Mouse (Mus musculus) heart, adult 2 months (tissue): Measurements from ENCODE around the gene Col8a2. TPM values are rescaled to one million over a fixed set of nuclear protein-coding genes. Genes with fewer than 3 reads are reported as not detected.

Experiments
- DNase-seq, 2 experiments: peaks; one replicate each; pipeline ENCODE4 v3.0.0; 2021
- H3K27ac ChIP-seq: fragments of 200-600 bp; 2 replicates; pipeline ENCODE4 v1.8.1; 2022
- H3K27me3 ChIP-seq: fragments of 200-500 bp; 2 replicates; pipeline ENCODE4 v1.6.1; 2012; ENCODE audit warnings: mild to moderate bottlenecking, low read length, inconsistent platforms, mixed read lengths; ENCODE audit not compliant: control insufficient read depth, insufficient read depth
- H3K36me3 ChIP-seq: fragments of 200-500 bp; 2 replicates; pipeline ENCODE4 v1.6.1; 2012; ENCODE audit warnings: low read length, inconsistent platforms; ENCODE audit not compliant: control insufficient read depth, insufficient read depth
- H3K4me1 ChIP-seq: fragments of 200-500 bp; 2 replicates; pipeline ENCODE4 v1.6.1; 2011; ENCODE audit warnings: low read length; ENCODE audit not compliant: control insufficient read depth, insufficient read depth
- H3K4me3 ChIP-seq: fragments of 200-600 bp; 2 replicates; pipeline ENCODE4 v1.8.1; 2022
- H3K79me2 ChIP-seq: fragments of 200-500 bp; replicated peaks from 2 replicates; pipeline ENCODE4 v1.6.1; 2012; ENCODE audit warnings: mild to moderate bottlenecking, inconsistent platforms, low read length, moderate library complexity, mixed read lengths; ENCODE audit not compliant: control insufficient read depth, insufficient read depth
- H3K9ac ChIP-seq: fragments of 200-500 bp; 2 replicates; pipeline ENCODE4 v1.6.1; 2012; ENCODE audit warnings: low read depth, mild to moderate bottlenecking, control low read depth, inconsistent platforms, low read length, mixed read lengths
- CTCF ChIP-seq: fragments of 200-600 bp; IDR thresholded peaks from 2 replicates; pipeline ENCODE4 v1.8.1; 2022; ENCODE audit warnings: antibody characterized with exemption, mild to moderate bottlenecking, moderate library complexity
- EP300 ChIP-seq: fragments of 200-500 bp; IDR thresholded peaks from 2 replicates; pipeline ENCODE4 v1.6.1; 2011; ENCODE audit warnings: low read depth, low read length, control low read depth; ENCODE audit not compliant: insufficient read depth
- POLR2A ChIP-seq: fragments of 200-500 bp; IDR thresholded peaks from 2 replicates; pipeline ENCODE4 v1.6.1; 2011; ENCODE audit warnings: mild to moderate bottlenecking, low read depth, low read length, control low read depth; ENCODE audit not compliant: insufficient read depth
- WGBS: fragments of 180-500 bp; shearing (Covaris S2); methylation state at CpG from one replicate; pipeline ENCODE4 v1.1.7; 2018; 5-methylcytosine and 5-hydroxymethylcytosine counted together
- intact Hi-C: fragments of 180-260 bp; cut with DNase I; formaldehyde crosslinking; loops from one replicate; pipeline ENCODE4 v1.15.1; 2025
- polyA plus RNA-seq: library from polyadenylated mRNA; depleted of rRNA; stranded (reverse); fragments of >200 nt; gene quantifications from 2 replicates; pipeline ENCODE4 v1.2.3, GENCODE M21; 2012
- total RNA-seq, 2 experiments: library from RNA; stranded (reverse); gene quantifications; 2 replicates each; pipeline ENCODE4 v1.2.3; 2021

Gene Col8a2
- total and polyA plus RNA-seq, 3 experiments: 0.45 to 0.66 (median 0.57) TPM

DNA sequence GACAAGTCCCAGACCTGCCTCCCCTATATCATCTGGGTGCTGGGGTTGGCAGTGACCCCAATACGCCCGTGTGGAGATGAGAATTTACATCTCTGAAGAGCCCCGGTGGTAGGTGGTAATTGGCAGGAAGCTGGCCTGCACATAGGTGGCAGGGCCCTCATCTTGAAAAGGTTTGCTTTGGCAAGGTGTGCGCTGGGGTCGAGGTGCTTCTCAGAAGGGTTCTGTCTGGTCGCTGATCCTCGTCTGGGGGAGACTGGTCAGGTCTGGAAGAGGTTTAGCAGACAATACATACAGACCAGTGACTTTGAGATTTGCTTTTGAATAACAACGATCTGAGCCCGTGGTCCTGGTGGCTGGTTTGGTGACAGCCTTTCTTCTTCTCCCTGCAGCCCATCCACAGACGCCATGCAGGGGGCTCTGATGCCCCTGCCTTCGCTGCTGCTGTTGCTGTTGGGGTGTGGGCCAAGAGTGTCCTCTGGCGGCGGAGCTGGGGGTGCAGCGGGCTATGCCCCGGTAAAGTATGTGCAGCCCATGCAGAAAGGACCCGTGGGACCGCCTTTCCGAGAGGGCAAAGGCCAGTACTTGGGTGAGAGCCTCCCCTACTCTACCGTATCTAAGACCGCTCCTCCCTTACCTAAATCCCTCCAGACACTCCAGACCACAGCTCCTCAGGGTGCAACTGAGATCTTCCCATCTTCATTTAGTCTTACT is 22.8 kb downstream of the Col8a2 start:
- Histone ChIP-seq H3K9ac (no peak overlapping the region), H3K27me3 (no peaks in the 10 kb centered on the region), H3K79me2 (no peaks in the 10 kb centered on the region), H3K4me3 (no peak overlapping the region), H3K36me3 (no peaks in the 10 kb centered on the region), H3K27ac (no peak overlapping the region), H3K4me1 (no peaks in the 10 kb centered on the region)
- TF ChIP-seq POLR2A: no peak
- TF ChIP-seq CTCF: no peak
- no peak for TF ChIP-seq EP300
- WGBS: 19% methylated on average over 20 of the region's 20 CpGs
- intact Hi-C loops: loop anchor here (1.0 kb wide), 1 partner anchor 31 kb away; no protein-coding TSS in a partner anchor
- no peak for DNase-seq

DNA sequence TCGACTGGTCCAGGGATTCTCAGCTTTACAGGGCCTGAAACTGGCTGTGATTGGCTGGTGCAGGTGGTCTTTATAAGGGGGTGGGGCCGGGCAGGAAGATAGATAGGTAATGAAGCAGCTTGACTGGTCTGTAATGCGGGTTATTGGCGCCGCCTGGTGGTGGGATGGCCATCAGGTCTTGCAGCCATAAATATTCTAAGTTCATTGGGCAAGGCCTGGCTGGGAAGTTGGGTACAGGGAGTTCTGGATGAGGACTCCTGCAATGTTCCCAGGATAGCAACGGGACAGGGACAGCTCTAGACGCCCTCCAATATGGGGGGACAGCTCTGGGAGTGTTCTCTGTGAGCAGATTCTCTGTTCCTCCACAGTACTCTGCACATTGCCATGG is 23.3 kb downstream of the Col8a2 start:
- 2% methylated on average over 7 of the region's 7 CpGs for WGBS
- no peaks in the 10 kb centered on the region for H3K27me3 ChIP-seq
- H3K27ac ChIP-seq: no peak overlapping the region
- H3K4me1 ChIP-seq: no peaks in the 10 kb centered on the region
- H3K79me2 ChIP-seq: no peaks in the 10 kb centered on the region
- intact Hi-C loops: loop anchor here (1.0 to 5.0 kb wide), 4 partner anchors 32 to 223 kb away; no protein-coding TSS in a partner anchor
- peak; percentile 75 for TF ChIP-seq CTCF
- TF ChIP-seq EP300: peak; percentile 68; the same call in 1 of the 2 replicates
- TF ChIP-seq POLR2A: no peak
- no peak overlapping the region for H3K4me3 ChIP-seq
- H3K9ac ChIP-seq: no peak overlapping the region
- H3K36me3 ChIP-seq: no peaks in the 10 kb centered on the region
- DNase-seq: peak; percentile 84 to 88

DNA sequence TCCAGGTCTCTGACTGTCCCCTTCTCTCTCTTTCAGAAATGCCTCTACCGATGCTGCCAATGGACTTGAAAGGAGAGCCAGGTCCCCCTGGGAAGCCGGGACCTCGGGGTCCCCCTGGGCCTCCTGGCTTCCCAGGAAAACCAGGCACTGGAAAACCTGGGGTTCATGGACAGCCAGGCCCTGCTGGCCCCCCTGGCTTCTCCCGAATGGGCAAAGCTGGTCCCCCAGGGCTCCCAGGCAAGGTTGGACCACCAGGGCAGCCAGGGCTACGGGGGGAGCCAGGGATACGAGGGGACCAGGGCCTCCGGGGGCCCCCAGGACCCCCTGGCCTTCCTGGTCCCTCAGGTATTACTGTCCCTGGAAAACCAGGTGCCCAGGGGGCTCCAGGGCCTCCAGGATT is 23.8 kb downstream of the Col8a2 start:
- no peaks in the 10 kb centered on the region for H3K79me2 ChIP-seq
- H3K27ac ChIP-seq: no peak overlapping the region
- H3K4me1 ChIP-seq: no peaks in the 10 kb centered on the region
- no peak for DNase-seq
- H3K4me3 ChIP-seq: no peak overlapping the region
- no peaks in the 10 kb centered on the region for H3K27me3 ChIP-seq
- H3K9ac ChIP-seq: no peak overlapping the region
- 77% methylated on average over 7 of the region's 7 CpGs for WGBS
- no peaks in the 10 kb centered on the region for H3K36me3 ChIP-seq
- intact Hi-C loops: loop anchor here (1.0 to 5.0 kb wide), 3 partner anchors 83 to 223 kb away; no protein-coding TSS in a partner anchor
- TF ChIP-seq CTCF (no peak), EP300 (no peak), POLR2A (no peak)

DNA sequence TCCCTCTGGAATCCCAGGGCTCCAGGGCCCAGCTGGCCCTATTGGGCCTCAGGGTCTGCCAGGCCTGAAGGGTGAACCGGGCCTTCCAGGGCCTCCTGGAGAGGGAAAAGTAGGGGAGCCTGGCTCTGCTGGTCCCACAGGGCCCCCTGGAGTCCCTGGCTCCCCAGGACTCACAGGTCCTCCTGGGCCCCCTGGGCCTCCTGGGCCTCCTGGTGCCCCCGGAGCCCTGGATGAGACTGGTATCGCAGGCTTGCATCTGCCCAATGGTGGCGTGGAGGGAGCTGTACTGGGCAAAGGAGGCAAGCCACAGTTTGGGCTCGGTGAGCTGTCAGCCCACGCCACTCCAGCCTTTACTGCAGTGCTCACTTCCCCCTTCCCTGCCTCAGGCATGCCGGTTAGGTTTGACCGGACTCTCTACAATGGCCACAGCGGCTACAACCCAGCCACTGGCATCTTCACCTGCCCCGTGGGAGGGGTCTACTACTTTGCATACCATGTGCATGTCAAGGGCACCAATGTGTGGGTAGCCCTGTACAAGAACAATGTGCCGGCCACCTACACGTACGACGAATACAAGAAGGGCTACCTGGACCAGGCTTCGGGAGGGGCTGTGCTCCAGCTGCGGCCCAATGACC is 25.1 kb downstream of the Col8a2 start:
- Histone ChIP-seq H3K36me3 (no peaks in the 10 kb centered on the region), H3K4me1 (no peaks in the 10 kb centered on the region), H3K27ac (no peak overlapping the region), H3K9ac (no peak overlapping the region), H3K4me3 (no peak overlapping the region), H3K27me3 (no peaks in the 10 kb centered on the region), H3K79me2 (no peaks in the 10 kb centered on the region)
- DNase-seq: no peak
- whole genome bisulfite sequencing: 94% methylated on average over 16 of the region's 16 CpGs
- intact Hi-C loops: loop anchor here (5.0 kb wide), 1 partner anchor 224 kb away; no protein-coding TSS in a partner anchor
- TF ChIP-seq EP300 (no peak), CTCF (no peak), POLR2A (no peak)

DNA sequence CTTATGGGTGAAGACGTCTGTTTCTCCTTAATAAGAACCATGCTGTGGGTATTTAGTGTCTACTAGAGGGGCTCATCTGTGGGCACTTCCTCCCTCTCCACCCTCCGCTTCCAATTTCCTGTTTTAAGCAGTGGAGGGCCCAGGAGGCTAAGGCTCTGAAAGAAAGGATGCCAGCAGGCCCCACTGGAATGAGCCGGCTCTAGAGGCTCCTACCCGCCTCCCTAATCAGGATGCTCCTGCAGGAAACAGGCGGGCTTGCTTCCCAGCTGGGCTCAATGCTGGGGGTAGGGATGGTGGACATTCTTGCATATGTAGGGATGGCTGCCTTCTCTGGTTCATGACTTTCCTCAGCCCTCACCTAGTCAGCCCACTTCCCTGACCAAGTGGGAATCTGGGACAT is 26.6 kb downstream of the Col8a2 start:
- intact Hi-C loops: loop anchor here (5.0 kb wide), 1 partner anchor 226 kb away; no protein-coding TSS in a partner anchor
- no peak overlapping the region for H3K9ac ChIP-seq
- H3K27ac ChIP-seq: no peak overlapping the region
- no peaks in the 10 kb centered on the region for H3K4me1 ChIP-seq
- no peak overlapping the region for H3K4me3 ChIP-seq
- TF ChIP-seq POLR2A: no peak
- no peak for TF ChIP-seq CTCF
- TF ChIP-seq EP300: no peak
- 37% methylated on average over 5 of the region's 5 CpGs for WGBS
- H3K79me2 ChIP-seq: no peaks in the 10 kb centered on the region
- DNase-seq: no peak
- no peaks in the 10 kb centered on the region for H3K27me3 ChIP-seq
- H3K36me3 ChIP-seq: no peaks in the 10 kb centered on the region

DNA sequence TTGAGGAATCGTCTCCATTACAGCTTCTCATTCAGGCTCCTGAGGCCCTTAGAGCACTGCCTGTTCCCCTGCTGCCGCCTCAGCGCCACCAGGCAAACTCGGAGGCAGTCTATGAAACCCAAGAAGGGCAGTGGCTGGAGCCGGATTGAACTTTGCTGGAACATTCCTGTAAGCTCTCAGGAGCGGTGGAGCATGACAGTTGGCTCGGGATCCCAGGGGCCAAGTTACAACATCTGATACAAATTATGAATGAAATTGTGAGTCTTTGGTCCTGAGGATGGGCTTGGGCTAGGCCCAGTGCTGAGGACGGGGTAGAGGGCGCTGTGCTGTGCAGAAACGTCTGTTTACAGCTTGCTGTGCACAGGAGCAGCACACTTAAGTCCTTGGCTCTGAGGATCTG is 27.8 kb downstream of the Col8a2 start:
- Histone ChIP-seq H3K4me1 (no peaks in the 10 kb centered on the region), H3K27ac (no peak overlapping the region), H3K36me3 (no peaks in the 10 kb centered on the region), H3K4me3 (no peak overlapping the region), H3K9ac (no peak overlapping the region), H3K27me3 (no peaks in the 10 kb centered on the region), H3K79me2 (no peaks in the 10 kb centered on the region)
- TF ChIP-seq POLR2A: no peak
- 77% methylated on average over 10 of the region's 10 CpGs for WGBS
- intact Hi-C loops: loop anchor here (5.0 kb wide), 1 partner anchor 227 kb away; no protein-coding TSS in a partner anchor
- DNase-seq: no peak
